Mouse (Mus musculus) embryonic fibroblast, embryonic 13.5 days (primary cell): ENCODE measurements around the gene Bid.

Source experiments
- CTCF ChIP-seq: IDR thresholded peaks from 2 replicates; pipeline ENCODE4 v1.5.1; 2011; ENCODE audit warnings: mild to moderate bottlenecking, control low read depth, low read length, moderate library complexity, borderline replicate concordance; ENCODE audit not compliant: insufficient read depth
- POLR2A ChIP-seq: IDR thresholded peaks from 2 replicates; pipeline ENCODE4 v1.6.1; 2011; ENCODE audit warnings: low read depth, mild to moderate bottlenecking, control low read depth, low read length, moderate library complexity

GRCm38 (mm10) chr6:120912931-120913330, 3.7 kb downstream of the Bid start:
- TF ChIP-seq CTCF: no peak
- no peak for TF ChIP-seq POLR2A
